Mouse (Mus musculus): ENCODE results near the gene Fsip1. TPM values are rescaled to one million over a fixed set of nuclear protein-coding genes. Genes with fewer than 3 reads are reported as not detected.
A peak's percentile ranks its signal among the peaks of the same experiment; 100 is the strongest.

Gene Fsip1
- total and polyA plus RNA-seq, 3 experiments = 0.17 to 0.49 (median 0.47) TPM

DNA sequence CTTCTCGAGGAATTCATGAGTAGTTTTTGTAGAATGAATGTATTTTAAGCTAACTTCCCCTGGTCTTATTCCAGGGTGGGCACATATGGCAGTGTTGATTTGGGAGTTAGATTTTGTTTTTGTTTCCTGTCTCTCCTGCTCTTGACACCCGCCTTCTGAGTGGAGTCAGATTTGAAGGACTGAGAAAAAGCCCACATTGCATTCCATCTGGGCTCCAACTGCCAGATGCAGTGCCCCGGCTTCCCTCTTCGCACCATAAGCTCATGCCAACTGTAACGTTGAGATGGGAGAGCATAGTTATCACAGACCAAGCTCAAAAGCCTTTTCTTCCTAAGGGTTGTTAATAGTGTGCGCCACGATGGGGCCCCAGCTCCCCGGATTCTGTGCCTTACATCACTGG is 5.9 kb upstream of the Fsip1 start:
- Histone ChIP-seq H3K4me1 (ENCODE audit: control insufficient read depth in 1 of 2, insufficient read depth in 2 of 2) (peaks cover 2 to 30% of the 10 kb centered on the region in 2 experiments; a peak in 2 of 4 replicates), H3K27me3 (replicated peaks) (no peaks in the 10 kb centered on the region), H3K4me2 (ENCODE audit: insufficient read depth, low read depth, poor library complexity, severe bottlenecking) (no peak overlapping the region), H3K4me3 (replicated peaks in 1 of 3; ENCODE audit: low read depth in 2 of 3, low read length in 2 of 3, poor library complexity in 1 of 3) (no peak overlapping the region), H3K79me2 (replicated peaks; ENCODE audit: control insufficient read depth, extremely low read depth, insufficient read depth, poor library complexity, severe bottlenecking) (no peaks in the 10 kb centered on the region), H3K9me3 (replicated peaks; ENCODE audit: low read length) (peaks cover 2% of the 10 kb centered on the region), H3K9ac (ENCODE audit: insufficient read depth, low read depth) (no peak overlapping the region), H3K27ac (ENCODE audit: insufficient read depth, low read depth) (no peak overlapping the region), H3K36me3 (replicated peaks in 1 of 2; ENCODE audit: control insufficient read depth in 1 of 2, insufficient read depth in 1 of 2, low read length in 1 of 2) (no peaks in the 10 kb centered on the region)
- DNase-seq (ENCODE audit: extremely low read depth) = no peak
- dilution Hi-C loops (cut with MboI; ENCODE audit: extremely low pct_ligation_motif_present, extremely low pct_unique_long_range_greater_than_20kb, low sequenced_read_pairs) (no loop called here), in situ Hi-C loops (cut with MboI; ENCODE audit: low pct_ligation_motif_present, low pct_unique_long_range_greater_than_20kb, low sequenced_read_pairs) (no loop called here)
- TF ChIP-seq IRF4 (IDR thresholded peaks at IDR 0.05; ENCODE audit: low read depth, low read length) (no peak), ZC3H11A (IDR thresholded peaks at IDR 0.05; ENCODE audit: low read depth, low read length) (no peak), USF2 (conservative IDR thresholded peaks at IDR 0.05; ENCODE audit: low read depth, low read length) (no peak), ELF1 (IDR thresholded peaks at IDR 0.05; ENCODE audit: low read depth, low read length) (no peak), JUN (IDR thresholded peaks at IDR 0.05; ENCODE audit: insufficient read depth, low read depth, low read length) (no peak), NRF1 (IDR thresholded peaks at IDR 0.05; ENCODE audit: low read depth, low read length) (no peak), EP300 (IDR thresholded peaks at IDR 0.05; ENCODE audit: low read length) (no peak), ZMIZ1 (IDR thresholded peaks at IDR 0.05; ENCODE audit: low read depth, low read length) (no peak), MEF2A (IDR thresholded peaks at IDR 0.05; ENCODE audit: borderline replicate concordance, low read depth, low read length) (no peak), UBTF (IDR thresholded peaks at IDR 0.05; ENCODE audit: low read depth, low read length) (no peak), SMC3 (IDR thresholded peaks at IDR 0.05; ENCODE audit: low read depth, low read length) (no peak), SIN3A (IDR thresholded peaks at IDR 0.05; ENCODE audit: low read length) (no peak; the same call in 1 of the 2 replicates), RAD21 (IDR thresholded peaks at IDR 0.05; ENCODE audit: low read depth, low read length) (no peak), RCOR1 (conservative IDR thresholded peaks at IDR 0.05; ENCODE audit: low read depth, low read length) (no peak), ZKSCAN1 (IDR thresholded peaks at IDR 0.05; ENCODE audit: borderline replicate concordance, low read depth, low read length) (no peak)

DNA sequence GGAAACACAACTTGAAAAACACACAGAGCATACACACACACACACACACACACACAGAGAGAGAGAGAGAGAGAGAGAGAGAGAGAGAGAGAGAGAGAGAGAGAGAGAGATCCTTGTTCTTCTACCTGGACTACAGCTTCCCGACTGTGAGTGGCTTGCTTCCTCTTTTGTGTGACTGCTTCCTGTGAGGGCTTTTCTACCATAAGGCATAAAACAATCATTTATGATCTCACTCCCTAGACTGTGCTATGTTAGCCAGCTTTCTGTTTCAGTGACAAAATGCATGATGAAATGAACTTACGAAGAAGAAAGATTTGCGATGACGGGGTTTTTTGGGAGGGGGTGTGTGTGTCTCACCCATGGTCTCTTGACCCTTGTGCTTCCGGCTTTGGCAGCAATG is 3.0 kb upstream of the Fsip1 start:
- dilution Hi-C loops (cut with MboI; ENCODE audit: extremely low pct_ligation_motif_present, extremely low pct_unique_long_range_greater_than_20kb, low sequenced_read_pairs) = no loop called here
- Histone ChIP-seq H3K27me3 (replicated peaks) (no peaks in the 10 kb centered on the region), H3K4me3 (replicated peaks in 1 of 3; ENCODE audit: low read depth in 2 of 3, low read length in 2 of 3, poor library complexity in 1 of 3) (no peak overlapping the region), H3K4me2 (ENCODE audit: insufficient read depth, low read depth, poor library complexity, severe bottlenecking) (peak overlapping the region; percentile 58), H3K4me1 (ENCODE audit: control insufficient read depth in 1 of 2, insufficient read depth in 2 of 2) (peaks cover 2 to 30% of the 10 kb centered on the region in 2 experiments; a peak in 2 of 4 replicates), H3K9ac (ENCODE audit: insufficient read depth, low read depth) (peak overlapping the region; percentile 37; the same call in 1 of the 2 replicates), H3K27ac (ENCODE audit: insufficient read depth, low read depth) (no peak overlapping the region), H3K36me3 (replicated peaks in 1 of 2; ENCODE audit: control insufficient read depth in 1 of 2, insufficient read depth in 1 of 2, low read length in 1 of 2) (no peaks in the 10 kb centered on the region), H3K9me3 (replicated peaks; ENCODE audit: low read length) (peaks cover 5% of the 10 kb centered on the region), H3K79me2 (replicated peaks; ENCODE audit: control insufficient read depth, extremely low read depth, insufficient read depth, poor library complexity, severe bottlenecking) (no peaks in the 10 kb centered on the region)
- in situ Hi-C loops (cut with MboI; ENCODE audit: low pct_ligation_motif_present, low pct_unique_long_range_greater_than_20kb, low sequenced_read_pairs) = no loop called here
- peak; percentile 31 for DNase-seq (ENCODE audit: extremely low read depth)
- TF ChIP-seq JUND (conservative IDR thresholded peaks at IDR 0.05; ENCODE audit: low read depth, low read length) = no peak
- 0 out of 2 replicates have a peak, but pooled peaks have one; percentile 12 for TF ChIP-seq ELF1 (IDR thresholded peaks at IDR 0.05; ENCODE audit: low read depth, low read length)

Data from CH12.LX (cell line).